In the genomic region with DNA sequence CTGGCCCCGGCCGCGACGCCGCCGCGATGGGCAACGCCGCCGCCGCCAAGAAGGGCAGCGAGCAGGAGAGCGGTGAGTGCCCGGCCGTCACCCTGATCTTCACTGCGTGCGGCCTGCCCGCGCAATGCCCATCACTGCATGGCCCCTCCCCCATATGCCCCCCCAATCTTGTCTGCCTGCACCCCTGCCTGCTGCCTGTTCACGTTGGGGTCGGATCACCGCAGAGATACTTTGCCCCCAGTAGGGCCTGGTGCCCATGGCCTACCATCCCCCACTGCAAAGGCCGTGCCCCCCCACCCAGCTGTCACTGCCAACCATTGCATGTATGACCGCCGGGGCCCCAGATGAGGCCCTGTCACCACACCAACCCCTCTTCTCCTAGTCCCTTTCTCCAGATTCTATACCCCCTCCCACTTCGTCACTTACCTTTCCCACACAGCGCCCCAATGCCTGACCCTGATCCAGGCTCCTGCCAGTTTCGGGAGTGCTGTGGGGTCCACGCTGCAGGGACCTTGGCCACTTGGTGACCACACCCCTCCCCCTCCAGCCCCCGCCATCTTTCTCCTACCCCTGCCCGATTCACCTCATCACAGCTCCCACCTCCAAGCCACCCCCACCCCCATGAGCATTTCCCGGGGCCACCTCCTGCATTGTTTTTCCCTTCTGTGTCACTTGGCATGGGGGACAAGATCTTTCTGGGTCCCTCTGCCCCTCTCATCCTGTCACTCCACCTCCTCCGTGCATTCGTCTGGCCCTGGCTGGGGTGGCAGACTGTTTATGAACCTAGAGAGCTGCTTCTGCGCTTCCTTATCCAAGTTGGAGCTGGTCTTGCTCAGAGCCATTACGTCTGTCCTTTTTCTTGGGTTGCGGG, we compare ENCODE assay signal across 1 mouse cellular context.
TF ChIP-seq lines count a peak whose summit lies in the region.

No protein-coding gene starts in this region.

TF ChIP-seq in ES-E14, 5 proteins besides CTCF, POLR2A, EP300 and RAD21:
- TF ChIP-seq ZNF384 (IDR thresholded peaks at IDR 0.05; ENCODE audit: low read depth, low read length) (no peak), CHD2 (IDR thresholded peaks at IDR 0.05; ENCODE audit: low read depth, low read length) (no peak), ZC3H11A (IDR thresholded peaks at IDR 0.05; ENCODE audit: borderline replicate concordance, low read depth, low read length) (no peak), MAFK (IDR thresholded peaks at IDR 0.05; ENCODE audit: insufficient read depth, low read depth, low read length) (no peak), HCFC1 (IDR thresholded peaks at IDR 0.05; ENCODE audit: borderline replicate concordance, insufficient read depth, low read length) (no peak)
TF ChIP-seq in ES-E14: peak in this region for 0.
